Mouse (Mus musculus): ENCODE measurements around the gene Kcnip2. TPM values are rescaled to one million over a fixed set of nuclear protein-coding genes. Genes with fewer than 3 reads are reported as not detected.

Gene Kcnip2
- polyA plus RNA-seq, 1 experiment from 2014 or later: 5.1 TPM

DNA sequence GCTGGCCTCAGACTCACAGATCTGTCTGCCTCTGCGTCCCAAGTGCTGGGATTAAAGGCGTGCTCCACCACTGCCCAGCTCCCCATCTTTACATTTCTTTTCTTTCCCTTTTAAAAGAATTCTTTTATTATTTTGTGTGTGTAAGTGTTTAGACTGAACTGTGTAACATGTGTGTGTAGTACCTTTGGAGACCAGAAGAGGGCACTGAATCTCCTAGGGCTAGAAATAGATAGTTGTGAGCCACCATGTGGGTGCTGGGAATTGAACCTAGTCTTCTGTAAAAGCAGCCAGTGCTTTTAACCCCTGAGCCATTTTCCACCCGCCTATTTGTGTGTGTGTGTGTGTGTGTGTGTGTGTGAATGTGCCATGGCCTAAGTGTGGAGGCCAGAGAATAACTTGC is 11.9 kb upstream of the Kcnip2 start:
- no peaks in the 10 kb centered on the region for H3K27me3 ChIP-seq
- H3K9me3 ChIP-seq: no peaks in the 10 kb centered on the region
- H3K36me3 ChIP-seq: no peaks in the 10 kb centered on the region
- no peaks in the 10 kb centered on the region for H3K4me1 ChIP-seq (replicated peaks)
- WGBS: 99% methylated on average over 3 of the region's 3 CpGs
- ATAC-seq (ENCODE audit: low FRiP score): no peak
- no peak overlapping the region for H3K9ac ChIP-seq
- no peak overlapping the region for H3K4me2 ChIP-seq
- H3K27ac ChIP-seq: no peak overlapping the region
- no peak overlapping the region for H3K4me3 ChIP-seq

DNA sequence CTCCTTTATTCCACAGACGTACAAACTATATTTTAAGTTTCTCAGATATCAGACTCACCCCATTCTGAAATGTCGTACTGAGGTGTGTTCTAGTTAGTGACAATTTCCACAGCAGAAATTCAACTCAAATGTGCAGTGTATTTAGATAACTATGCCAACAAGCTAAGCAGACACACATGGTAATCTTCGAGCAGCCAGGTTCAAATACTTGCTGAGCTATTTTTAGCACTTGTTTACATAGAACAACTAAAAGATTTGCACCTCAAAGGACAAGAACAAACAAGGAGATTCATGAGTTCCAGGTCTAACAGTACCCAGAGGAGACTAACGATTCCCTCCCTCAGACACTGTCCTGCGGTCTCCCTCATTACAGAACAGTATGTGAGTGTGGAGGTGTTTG is 11.3 kb upstream of the Kcnip2 start:
- H3K27me3 ChIP-seq: no peaks in the 10 kb centered on the region
- H3K4me1 ChIP-seq (replicated peaks): no peaks in the 10 kb centered on the region
- H3K9ac ChIP-seq: no peak overlapping the region
- H3K9me3 ChIP-seq: no peaks in the 10 kb centered on the region
- no peak overlapping the region for H3K27ac ChIP-seq
- H3K36me3 ChIP-seq: no peaks in the 10 kb centered on the region
- ATAC-seq (ENCODE audit: low FRiP score): no peak
- H3K4me2 ChIP-seq: no peak overlapping the region
- 90% methylated on average over 5 of the region's 5 CpGs for WGBS
- H3K4me3 ChIP-seq: no peak overlapping the region

GRCm38 (mm10) chr19:45826146-45826545 is 10.3 kb upstream of the Kcnip2 start:
- no peak overlapping the region for H3K4me2 ChIP-seq
- no peaks in the 10 kb centered on the region for H3K36me3 ChIP-seq
- H3K27me3 ChIP-seq: no peaks in the 10 kb centered on the region
- no peak overlapping the region for H3K9ac ChIP-seq
- no peak for ATAC-seq (ENCODE audit: low FRiP score)
- 86% methylated on average over 3 of the region's 3 CpGs for WGBS
- no peak overlapping the region for H3K27ac ChIP-seq
- no peak overlapping the region for H3K4me3 ChIP-seq
- H3K9me3 ChIP-seq: no peaks in the 10 kb centered on the region
- peaks cover 8% of the 10 kb centered on the region for H3K4me1 ChIP-seq (replicated peaks)

GRCm38 (mm10) chr19:45821832-45822231 is 6.0 kb upstream of the Kcnip2 start:
- H3K27ac ChIP-seq: no peak overlapping the region
- H3K9ac ChIP-seq: no peak overlapping the region
- H3K4me1 ChIP-seq (replicated peaks): peaks cover 8% of the 10 kb centered on the region
- no peak for ATAC-seq (ENCODE audit: low FRiP score)
- H3K4me3 ChIP-seq: no peak overlapping the region
- peaks cover 14% of the 10 kb centered on the region; the same call in 1 of the 2 replicates for H3K36me3 ChIP-seq
- H3K27me3 ChIP-seq: 0 out of 2 replicates have a peak, but pooled peaks cover 3% of the 10 kb centered on the region
- H3K9me3 ChIP-seq: no peaks in the 10 kb centered on the region
- 64% methylated on average over 5 of the region's 5 CpGs for WGBS
- no peak overlapping the region for H3K4me2 ChIP-seq

GRCm38 (mm10) chr19:45817816-45818490 is 2.1 kb upstream of the Kcnip2 start:
- Histone ChIP-seq H3K4me1 (replicated peaks) (peaks cover 33% of the 10 kb centered on the region), H3K4me2 (no peak overlapping the region), H3K36me3 (peaks cover 14% of the 10 kb centered on the region; the same call in 1 of the 2 replicates), H3K9me3 (no peaks in the 10 kb centered on the region), H3K27me3 (peaks cover 23% of the 10 kb centered on the region), H3K27ac (no peak overlapping the region), H3K4me3 (no peak overlapping the region), H3K9ac (no peak overlapping the region)
- no peak for ATAC-seq (ENCODE audit: low FRiP score)
- WGBS: 77% methylated on average over 11 of the region's 11 CpGs

DNA sequence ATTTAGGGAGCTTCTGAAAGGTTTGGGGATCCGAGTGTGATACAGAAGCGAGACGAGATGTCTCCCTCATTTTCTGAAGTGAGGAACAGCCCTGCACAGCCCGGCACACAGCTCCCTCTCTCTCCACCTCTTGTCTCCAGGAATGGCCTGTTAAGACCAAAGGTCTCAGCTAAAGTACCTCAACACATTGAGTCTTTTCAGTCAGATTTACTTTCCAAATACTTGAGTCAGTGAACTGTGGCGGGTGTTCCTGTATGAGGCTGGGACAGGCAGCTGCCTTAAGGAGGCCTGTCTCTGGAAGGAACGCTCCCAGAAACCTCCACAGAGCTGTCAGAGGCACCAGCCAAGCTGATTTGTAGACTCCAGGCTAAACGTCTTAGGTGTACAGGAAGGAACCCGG is 866 bp upstream of the Kcnip2 start:
- no peaks in the 10 kb centered on the region for H3K9me3 ChIP-seq
- peaks cover 23% of the 10 kb centered on the region for H3K27me3 ChIP-seq
- 23% methylated on average over 8 of the region's 8 CpGs for WGBS
- peaks cover 14% of the 10 kb centered on the region; the same call in 1 of the 2 replicates for H3K36me3 ChIP-seq
- peak overlapping the region; percentile 87 for H3K4me2 ChIP-seq
- no peak overlapping the region for H3K27ac ChIP-seq
- no peak overlapping the region for H3K4me3 ChIP-seq
- ATAC-seq (ENCODE audit: low FRiP score): no peak
- H3K9ac ChIP-seq: no peak overlapping the region
- H3K4me1 ChIP-seq (replicated peaks): peaks cover 42% of the 10 kb centered on the region

- H3K4me1 ChIP-seq (replicated peaks): peaks cover 47% of the 10 kb centered on the region
- ATAC-seq (ENCODE audit: low FRiP score): no peak
- peak overlapping the region; percentile 46 for H3K4me3 ChIP-seq
- peaks cover 14% of the 10 kb centered on the region; the same call in 1 of the 2 replicates for H3K36me3 ChIP-seq
- peak overlapping the region; percentile 87 for H3K4me2 ChIP-seq
- peaks cover 23% of the 10 kb centered on the region for H3K27me3 ChIP-seq
- H3K27ac ChIP-seq: no peak overlapping the region
- no peaks in the 10 kb centered on the region for H3K9me3 ChIP-seq
- WGBS: 63% methylated on average over 10 of the region's 10 CpGs
- H3K9ac ChIP-seq: peak overlapping the region; percentile 75
These were observed 691 bp downstream of the Kcnip2 start for GRCm38 (mm10) chr19:45815170-45815569.

GRCm38 (mm10) chr19:45813801-45814200 is 2.1 kb downstream of the Kcnip2 start:
- 15% methylated on average over 11 of the region's 12 CpGs for WGBS
- Histone ChIP-seq H3K27me3 (peaks cover 23% of the 10 kb centered on the region), H3K36me3 (peaks cover 6% of the 10 kb centered on the region; the same call in 1 of the 2 replicates), H3K4me2 (no peak overlapping the region), H3K4me3 (no peak overlapping the region), H3K4me1 (replicated peaks) (peaks cover 47% of the 10 kb centered on the region), H3K27ac (no peak overlapping the region), H3K9ac (no peak overlapping the region), H3K9me3 (no peaks in the 10 kb centered on the region)
- no peak for ATAC-seq (ENCODE audit: low FRiP score)

DNA sequence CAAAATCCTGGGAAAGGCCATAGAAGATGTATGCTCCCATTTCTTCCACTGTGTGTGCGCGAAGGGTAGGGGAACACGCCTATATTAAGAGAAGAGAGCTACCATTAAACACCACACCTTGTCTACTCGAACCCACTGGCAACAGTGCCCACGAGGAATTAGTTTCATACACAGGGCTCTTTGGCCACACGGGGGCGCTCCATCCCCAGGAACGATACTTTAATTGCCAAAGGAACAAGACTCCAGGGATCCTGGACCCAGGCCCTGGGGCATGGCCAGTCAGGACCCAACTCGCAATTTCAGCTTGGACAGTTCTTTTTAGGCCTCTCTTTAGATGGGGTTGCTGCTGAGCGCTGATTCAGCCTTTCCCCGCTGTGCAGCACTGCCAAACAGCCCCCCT is 2.6 kb downstream of the Kcnip2 start:
- WGBS: 4% methylated on average over 11 of the region's 11 CpGs
- peaks cover 23% of the 10 kb centered on the region for H3K27me3 ChIP-seq
- H3K27ac ChIP-seq: no peak overlapping the region
- no peak overlapping the region for H3K4me3 ChIP-seq
- 0 out of 2 replicates have a peak, but pooled peaks have one; percentile 8 for ATAC-seq (ENCODE audit: low FRiP score)
- no peaks in the 10 kb centered on the region for H3K9me3 ChIP-seq
- H3K36me3 ChIP-seq: peaks cover under 1% of the 10 kb centered on the region; the same call in 1 of the 2 replicates
- peak overlapping the region; percentile 71 for H3K4me2 ChIP-seq
- peaks cover 47% of the 10 kb centered on the region for H3K4me1 ChIP-seq (replicated peaks)
- H3K9ac ChIP-seq: no peak overlapping the region

- peaks cover 23% of the 10 kb centered on the region for H3K27me3 ChIP-seq
- H3K9me3 ChIP-seq: no peaks in the 10 kb centered on the region
- peaks cover 47% of the 10 kb centered on the region for H3K4me1 ChIP-seq (replicated peaks)
- ATAC-seq (ENCODE audit: low FRiP score): no peak
- 0 out of 2 replicates have a peak overlapping the region, but pooled peaks have one; percentile 12 for H3K27ac ChIP-seq
- WGBS: 14% methylated on average over 8 of the region's 8 CpGs
- H3K9ac ChIP-seq: peak overlapping the region; percentile 67
- no peaks in the 10 kb centered on the region for H3K36me3 ChIP-seq
- H3K4me2 ChIP-seq: peak overlapping the region; percentile 71
- peak overlapping the region; percentile 39 for H3K4me3 ChIP-seq
These were observed 3.1 kb downstream of the Kcnip2 start for GRCm38 (mm10) chr19:45812673-45813252.

DNA sequence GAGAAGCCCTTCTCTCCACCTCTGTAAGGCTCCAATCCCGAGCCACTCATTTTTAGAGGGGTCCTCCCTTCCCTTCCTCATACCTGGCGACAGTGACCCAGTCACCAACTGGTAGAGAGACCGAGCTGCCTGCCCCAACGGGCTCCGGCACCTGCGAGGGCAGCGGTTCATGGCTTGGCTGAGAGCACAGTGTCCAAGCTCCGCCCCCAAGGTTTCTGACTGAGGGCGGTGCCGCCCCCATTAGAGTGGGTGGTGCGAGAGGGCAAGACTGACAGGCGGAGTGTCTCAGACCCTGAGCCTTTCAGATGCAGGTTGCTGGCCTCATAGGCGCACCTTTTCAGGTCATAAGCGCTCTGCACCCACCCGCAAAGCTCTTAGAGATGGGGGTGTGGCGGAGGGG is 3.7 kb downstream of the Kcnip2 start:
- ATAC-seq (ENCODE audit: low FRiP score): peak; percentile 25; the same call in 1 of the 2 replicates
- Histone ChIP-seq H3K27ac (0 out of 2 replicates have a peak overlapping the region, but pooled peaks have one; percentile 12), H3K36me3 (no peaks in the 10 kb centered on the region), H3K4me1 (replicated peaks) (peaks cover 47% of the 10 kb centered on the region), H3K4me3 (peak overlapping the region; percentile 39), H3K9ac (peak overlapping the region; percentile 67), H3K27me3 (peaks cover 20% of the 10 kb centered on the region), H3K4me2 (peak overlapping the region; percentile 71), H3K9me3 (no peaks in the 10 kb centered on the region)
- 3% methylated on average over 16 of the region's 16 CpGs for WGBS

DNA sequence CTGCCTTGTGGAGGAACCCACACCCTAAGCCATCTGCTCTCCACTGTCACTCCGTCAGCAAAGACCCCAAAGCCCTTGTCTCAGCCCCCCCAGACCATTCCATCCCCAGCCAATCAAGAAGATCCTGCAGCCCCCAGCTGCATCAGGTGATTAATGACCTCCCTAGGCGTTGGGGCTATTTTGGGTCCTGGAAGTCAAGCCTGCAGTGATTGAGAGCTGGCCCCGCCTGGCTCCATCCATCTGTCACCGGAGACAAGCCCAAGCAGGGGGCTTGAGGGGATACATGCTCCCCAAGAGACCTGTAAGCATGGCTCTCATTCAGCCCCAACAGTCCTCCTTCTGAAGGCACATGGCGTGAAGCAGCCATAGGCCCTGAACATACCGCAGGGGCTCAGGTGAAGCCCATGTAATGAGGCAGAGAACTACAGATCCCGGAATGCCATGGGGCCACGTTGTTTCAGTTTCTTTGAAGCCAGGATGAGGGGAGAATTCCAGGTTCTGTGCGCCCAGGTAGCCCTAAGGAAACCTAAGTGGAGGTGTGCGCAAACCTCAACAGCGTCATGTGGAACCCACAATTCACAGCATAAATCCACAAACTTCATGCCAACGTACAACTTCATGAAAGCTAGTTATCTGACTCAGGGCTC is 4.7 kb downstream of the Kcnip2 start:
- 50% methylated on average over 12 of the region's 12 CpGs for WGBS
- Histone ChIP-seq H3K4me2 (no peak overlapping the region), H3K9ac (no peak overlapping the region)

More for the DNA sequence above, 4.7 kb downstream of the Kcnip2 start:
- H3K4me1 ChIP-seq (replicated peaks): peaks cover 40% of the 10 kb centered on the region
- ATAC-seq (ENCODE audit: low FRiP score): no peak
- no peak overlapping the region for H3K27ac ChIP-seq
- no peak overlapping the region for H3K4me3 ChIP-seq
- H3K27me3 ChIP-seq: peaks cover 20% of the 10 kb centered on the region
- H3K9me3 ChIP-seq: no peaks in the 10 kb centered on the region
- H3K36me3 ChIP-seq: no peaks in the 10 kb centered on the region
